Mouse (Mus musculus): Measurements from ENCODE around the gene Plppr3.

DNA sequence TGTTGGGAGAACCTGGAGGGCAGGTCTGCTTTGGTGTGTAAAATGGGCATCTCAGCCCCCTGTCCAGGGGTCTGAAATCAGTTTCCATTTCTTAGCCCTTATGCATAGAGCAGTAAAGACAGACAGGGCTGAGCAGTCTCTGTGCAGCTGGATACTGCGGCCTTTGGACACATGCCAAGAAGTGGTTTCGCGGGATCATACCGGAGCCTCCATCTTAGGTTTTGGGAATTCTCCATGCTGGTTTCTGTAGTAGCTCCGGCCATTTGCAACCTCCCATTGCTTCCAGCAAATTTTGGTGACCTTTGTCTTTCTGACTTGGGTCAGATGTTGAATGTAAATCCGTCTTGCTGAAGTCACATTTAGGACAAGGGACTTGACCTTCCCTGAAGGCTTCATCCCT lies 31.0 kb downstream of the Plppr3 start:
- no peak for TF ChIP-seq POLR2A (IDR thresholded peaks at IDR 0.05; ENCODE audit: low read depth, low read length)
- no peak for TF ChIP-seq CTCF (IDR thresholded peaks at IDR 0.05; ENCODE audit: extremely low read depth, insufficient read depth, insufficient read length, insufficient replicate concordance)

Measured in spleen, adult 2 months (tissue).